Mouse (Mus musculus) gastrocnemius, adult 8-10 months (tissue): Measurements from ENCODE around the gene Fli1. TPM values are rescaled to one million over a fixed set of nuclear protein-coding genes. Genes with fewer than 3 reads are reported as not detected.

ENCODE experiments used
- DNase-seq, 2 experiments: peaks; one replicate each; pipeline ENCODE4 v3.0.0; 2022; ENCODE audit warnings: low spot score in 2 of 2
- total RNA-seq, 4 experiments: library from RNA; stranded (reverse); gene quantifications; 2 replicates each; pipeline ENCODE4 v1.2.4; 2022

The Fli1 gene
- total RNA-seq, 4 experiments from 2014 or later: 4.3 to 9.0 (median 5.6) TPM

- DNase-seq: no peak
Observed at GRCm38 (mm10) chr9:32409060-32409961, 133.3 kb downstream of the Fli1 start.

GRCm38 (mm10) chr9:32408730-32409059 is 134.0 kb downstream of the Fli1 start:
- no peak for DNase-seq

- DNase-seq: peak; percentile 15 to 22
Observed at GRCm38 (mm10) chr9:32405191-32405925, 137.3 kb downstream of the Fli1 start.

- no peak for DNase-seq
Observed at GRCm38 (mm10) chr9:32400662-32401161, 141.9 kb downstream of the Fli1 start.

GRCm38 (mm10) chr9:32400212-32400611 is 142.4 kb downstream of the Fli1 start:
- DNase-seq: no peak

- no peak for DNase-seq
Observed at GRCm38 (mm10) chr9:32394761-32395161, 147.9 kb downstream of the Fli1 start.

- no peak for DNase-seq
Observed at GRCm38 (mm10) chr9:32392716-32393115, 149.9 kb downstream of the Fli1 start.

- no peak for DNase-seq
Observed at GRCm38 (mm10) chr9:32391701-32392100, 151.0 kb downstream of the Fli1 start.

- DNase-seq: no peak
Observed at GRCm38 (mm10) chr9:32391092-32391491, 151.6 kb downstream of the Fli1 start.

GRCm38 (mm10) chr9:32388120-32388519 is 154.5 kb downstream of the Fli1 start:
- no peak for DNase-seq

- no peak for DNase-seq
Observed at GRCm38 (mm10) chr9:32384906-32385305, 157.8 kb downstream of the Fli1 start.

- no peak for DNase-seq
Observed at GRCm38 (mm10) chr9:32376863-32377590, 165.6 kb downstream of the Fli1 start.

GRCm38 (mm10) chr9:32376031-32376430 is 166.6 kb downstream of the Fli1 start:
- no peak for DNase-seq

GRCm38 (mm10) chr9:32373656-32374055 is 169.0 kb downstream of the Fli1 start:
- DNase-seq: no peak

Other genes starting within 250 kb of the Fli1 start
- gene Kcnj5, start 198.5 kb downstream of the Fli1 start, total RNA-seq: not detected
- not detected for gene Kcnj1, start 170.4 kb downstream of the Fli1 start, total RNA-seq
- gene Ets1, start 93.4 kb upstream of the Fli1 start, total RNA-seq: 10 to 100 TPM in 1 of 4 experiments, 1 to 10 TPM in 3; 7.8 to 12.6 (median 9.5) TPM